ENCODE assay signal across 14 mouse cellular contexts in genomic region chr5:32594358-32594757, GRCm38 (mm10). TPM values are rescaled to one million over a fixed set of nuclear protein-coding genes. Genes with fewer than 3 reads are reported as not detected.
DNase-seq lines count a peak whose midpoint lies in the region; ATAC-seq and TF ChIP-seq lines count a peak whose summit lies in the region.
"Had no signal": no experiment of that assay in that cellular context is flagged by ENCODE, and none has a peak within 500 bp of the region (broad histone marks: within the 10 kb centered on the region; RNA-seq: fewer than 3 reads in every experiment).

No protein-coding gene starts in this region.

- no peaks in the 10 kb centered on the region for H3K36me3 ChIP-seq in kidney, adult 2 months (ENCODE audit: control insufficient read depth, insufficient read depth, low read length)
- H3K36me3 ChIP-seq in midbrain, postnatal 0 days (ENCODE audit: insufficient read depth, low read length), result no peaks in the 10 kb centered on the region
- H3K36me3 ChIP-seq: embryonic facial prominence, embryonic 15.5 days; hindbrain, embryonic 13.5 days had no signal

- H3K27me3 ChIP-seq in kidney, adult 2 months (replicated peaks; ENCODE audit: control insufficient read depth, insufficient read depth, low read length), result no peaks in the 10 kb centered on the region
- no peaks in the 10 kb centered on the region for H3K27me3 ChIP-seq in midbrain, postnatal 0 days (ENCODE audit: insufficient read depth, low read length)
- H3K27me3 ChIP-seq: embryonic facial prominence, embryonic 15.5 days; forebrain, embryonic 13.5 days; hindbrain, embryonic 13.5 days had no signal

- no peak overlapping the region for H3K9ac ChIP-seq in midbrain, postnatal 0 days (replicated peaks; ENCODE audit: low read length, poor library complexity, severe bottlenecking)
- H3K9ac ChIP-seq: embryonic facial prominence, embryonic 15.5 days; forebrain, embryonic 13.5 days; hindbrain, embryonic 13.5 days had no signal

- no peaks in the 10 kb centered on the region for H3K9me3 ChIP-seq in midbrain, postnatal 0 days (ENCODE audit: low read length)
- H3K9me3 ChIP-seq: embryonic facial prominence, embryonic 15.5 days; forebrain, embryonic 13.5 days; hindbrain, embryonic 13.5 days; megakaryocyte, embryonic 14.5 days had no signal

- intact Hi-C loops in heart, postnatal 10 days (cut with DNase I), result loop anchor here (1.0 to 2.0 kb wide), 2 partner anchors 14 to 63 kb away; no protein-coding TSS in a partner anchor
- intact Hi-C loops in left cerebral cortex, postnatal 14 days (cut with DNase I), result no loop called here

- TF ChIP-seq CTCF in kidney, adult 2 months (conservative IDR thresholded peaks at IDR 0.05; ENCODE audit: insufficient read depth, insufficient read length, low read depth, low read length), result no peak
- TF ChIP-seq CTCF in midbrain, postnatal 0 days (IDR thresholded peaks at IDR 0.05), result no peak

- H3K4me1 ChIP-seq in kidney, adult 2 months (ENCODE audit: control insufficient read depth, insufficient read depth, low read length), result peaks cover 2% of the 10 kb centered on the region; the same call in 1 of the 2 replicates
- no peaks in the 10 kb centered on the region for H3K4me1 ChIP-seq in midbrain, postnatal 0 days (ENCODE audit: insufficient read depth, low read length)
- H3K4me1 ChIP-seq: embryonic facial prominence, embryonic 15.5 days; forebrain, embryonic 13.5 days; hindbrain, embryonic 13.5 days had no signal

- H3K4me2 ChIP-seq in midbrain, postnatal 0 days (ENCODE audit: low read depth, low read length, poor library complexity, severe bottlenecking), result no peak overlapping the region
- H3K4me2 ChIP-seq: embryonic facial prominence, embryonic 15.5 days; forebrain, embryonic 13.5 days; hindbrain, embryonic 13.5 days had no signal

- DNase-seq in kidney, adult 2 months, result peak; percentile 69
- no peak for DNase-seq in kidney, adult 18-20 months
- peak; percentile 38 to 42 for DNase-seq in heart, postnatal 10 days
- peak; percentile 22 to 60 for DNase-seq in kidney, postnatal 25 days
- DNase-seq in skeletal muscle tissue, adult 2 months (ENCODE audit: low read depth, low spot score), result peak; percentile 9
- no peak for DNase-seq in midbrain, postnatal 0 days (ENCODE audit: low spot score)
- DNase-seq in left cerebral cortex, postnatal 14 days (ENCODE audit: low spot score in 2 of 2), result no peak
- DNase-seq: right cerebral cortex, postnatal 25 days; thymus, postnatal 36 days had no signal

- 58% methylated on average over 5 of the region's 5 CpGs for WGBS in kidney, adult 2 months
- 65% methylated on average over 5 of the region's 5 CpGs for WGBS in midbrain, postnatal 0 days

- peak overlapping the region; percentile 52; the same call in 1 of the 2 replicates for H3K27ac ChIP-seq in kidney, adult 2 months (ENCODE audit: insufficient read depth, low read depth, low read length)
- H3K27ac ChIP-seq in midbrain, postnatal 0 days (ENCODE audit: low read depth, low read length), result no peak overlapping the region
- H3K27ac ChIP-seq: embryonic facial prominence, embryonic 15.5 days; forebrain, embryonic 13.5 days; hindbrain, embryonic 13.5 days; layer of hippocampus, adult 2 months had no signal

- no peak for TF ChIP-seq POLR2A in kidney, adult 2 months (IDR thresholded peaks at IDR 0.05; ENCODE audit: low read depth, low read length)

- no peak overlapping the region for H3K4me3 ChIP-seq in kidney, adult 2 months (ENCODE audit: insufficient read depth, low read depth, low read length)
- H3K4me3 ChIP-seq in midbrain, postnatal 0 days (ENCODE audit: low read depth, low read length), result no peak overlapping the region
- H3K4me3 ChIP-seq: embryonic facial prominence, embryonic 15.5 days; forebrain, embryonic 13.5 days; hindbrain, embryonic 13.5 days; layer of hippocampus, adult 2 months had no signal

- no peak for ATAC-seq in midbrain, postnatal 0 days (ENCODE audit: low FRiP score)
- ATAC-seq: forebrain, embryonic 13.5 days had no signal

RNA-seq across cellular contexts. Expression of gene Yes1, which starts 16.6 kb away (rescaled TPM):
- polyA plus RNA-seq in kidney, adult 2 months (2012; rRNA removed), result 2.6 and 3.1 TPM in 2 replicates
- total RNA-seq in heart, postnatal 10 days (2021), result 10 to 100 TPM; 31.4 to 38.2 TPM
- total RNA-seq in midbrain, postnatal 0 days (2014; rRNA removed), result 20.3 and 22.8 TPM in 2 replicates
- polyA plus RNA-seq in midbrain, postnatal 0 days (2015; fragmentation: Nextera tagmentation; extraction: Ambion mirVana), result 11.5 TPM in 2 replicates
- 10 to 100 TPM; 13.0 to 13.6 TPM for total RNA-seq in left cerebral cortex, postnatal 14 days (2021)

Comparison
In these comparisons a context has a peak if more than half of its experiments do, and no peak if none do; other contexts are left out.
1. DNase-seq: peak in kidney, adult 2 months (single experiment), heart, postnatal 10 days (2 of 2), kidney, postnatal 25 days (2 of 2) and skeletal muscle tissue, adult 2 months (single experiment); none in kidney, adult 18-20 months (single experiment), midbrain, postnatal 0 days (single experiment) and left cerebral cortex, postnatal 14 days (0 of 2).